Mouse (Mus musculus) neural tube, embryonic 14.5 days (tissue): Measurements from ENCODE around the gene Sf3b5. TPM values are rescaled to one million over a fixed set of nuclear protein-coding genes. Genes with fewer than 3 reads are reported as not detected.

Experiments
- ATAC-seq: fragments of 200-750 bp; cut with Nextera tagmentation; 2 replicates; pipeline ENCODE4 v1.8.0; 2017; ENCODE audit warnings: low read depth, mild to moderate bottlenecking, moderate TSS enrichment, moderate library complexity
- H3K27ac ChIP-seq: fragments of 300-500 bp; sonication (generic); 2 replicates; pipeline ENCODE4 v1.5.1; 2014; ENCODE audit warnings: low read depth, mild to moderate bottlenecking, control low read depth, low read length, moderate library complexity, mixed read lengths
- H3K27me3 ChIP-seq: fragments of 300-500 bp; sonication (generic); 2 replicates; pipeline ENCODE4 v1.6.1; 2014; ENCODE audit warnings: low read length; ENCODE audit not compliant: control insufficient read depth, insufficient read depth
- H3K36me3 ChIP-seq: fragments of 300-500 bp; sonication (generic); 2 replicates; pipeline ENCODE4 v1.6.1; 2014; ENCODE audit warnings: low read length, mixed read lengths; ENCODE audit not compliant: control insufficient read depth, insufficient read depth
- H3K4me1 ChIP-seq: fragments of 300-500 bp; sonication (generic); 2 replicates; pipeline ENCODE4 v1.6.1; 2014; ENCODE audit warnings: low read length; ENCODE audit not compliant: control insufficient read depth, insufficient read depth
- H3K4me2 ChIP-seq: fragments of 300-500 bp; sonication (generic); 2 replicates; pipeline ENCODE4 v1.6.1; 2014; ENCODE audit warnings: mild to moderate bottlenecking, low read depth, low read length, control low read depth
- H3K4me3 ChIP-seq: fragments of 300-500 bp; sonication (generic); 2 replicates; pipeline ENCODE4 v1.5.1; 2014; ENCODE audit warnings: low read depth, low read length, control low read depth, mixed read lengths
- H3K9ac ChIP-seq: fragments of 300-500 bp; sonication (generic); replicated peaks from 2 replicates; pipeline ENCODE4 v1.6.1; 2014; ENCODE audit warnings: low read depth, mild to moderate bottlenecking, control low read depth, low read length, mixed read lengths
- H3K9me3 ChIP-seq: fragments of 300-500 bp; sonication (generic); 2 replicates; pipeline ENCODE4 v1.6.1; 2016; ENCODE audit warnings: low read length; ENCODE audit not compliant: control insufficient read depth
- WGBS: fragments of 180-500 bp; shearing (Covaris S2); extraction: QIAGEN DNeasy Blood & Tissue Kit; methylation state at CpG from one replicate; pipeline ENCODE4 v1.1.7; 2014; 5-methylcytosine and 5-hydroxymethylcytosine counted together
- polyA plus RNA-seq: library from polyadenylated mRNA; unstranded; fragments of >200 nt; fragmentation: Nextera tagmentation; extraction: Ambion mirVana; gene quantifications from 2 replicates; pipeline ENCODE4 v1.2.1, GENCODE M21; 2014

Gene Sf3b5
- polyA plus RNA-seq, 1 experiment from 2014 or later = 28.0 TPM

DNA sequence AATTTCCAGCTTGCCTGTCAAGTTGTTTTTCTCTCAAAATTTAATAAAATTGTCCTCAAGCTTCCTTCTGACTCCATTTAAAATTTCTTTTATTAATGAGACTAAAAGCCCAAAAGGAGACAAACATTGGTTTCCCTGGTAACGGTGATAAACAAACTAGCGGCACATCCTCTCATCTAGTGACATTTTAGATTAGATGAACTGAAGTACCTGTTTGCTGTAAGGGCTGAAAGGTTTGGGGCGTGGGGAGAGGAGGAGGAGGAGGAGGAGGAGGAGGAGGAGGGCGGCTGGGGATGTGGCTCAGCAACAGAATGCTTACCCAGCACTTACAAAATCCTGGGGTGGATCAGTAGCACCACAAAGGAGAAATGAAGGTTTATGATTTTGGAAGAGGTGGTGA, 42.7 kb downstream of the Sf3b5 start:
- H3K27me3 ChIP-seq = no peaks in the 10 kb centered on the region
- H3K4me2 ChIP-seq = no peak overlapping the region
- no peak overlapping the region for H3K27ac ChIP-seq
- WGBS = 57% methylated on average over 4 of the region's 4 CpGs
- H3K9me3 ChIP-seq = no peaks in the 10 kb centered on the region
- ATAC-seq = no peak
- H3K4me3 ChIP-seq = no peak overlapping the region
- H3K9ac ChIP-seq = no peak overlapping the region
- no peaks in the 10 kb centered on the region for H3K36me3 ChIP-seq
- H3K4me1 ChIP-seq = no peaks in the 10 kb centered on the region

DNA sequence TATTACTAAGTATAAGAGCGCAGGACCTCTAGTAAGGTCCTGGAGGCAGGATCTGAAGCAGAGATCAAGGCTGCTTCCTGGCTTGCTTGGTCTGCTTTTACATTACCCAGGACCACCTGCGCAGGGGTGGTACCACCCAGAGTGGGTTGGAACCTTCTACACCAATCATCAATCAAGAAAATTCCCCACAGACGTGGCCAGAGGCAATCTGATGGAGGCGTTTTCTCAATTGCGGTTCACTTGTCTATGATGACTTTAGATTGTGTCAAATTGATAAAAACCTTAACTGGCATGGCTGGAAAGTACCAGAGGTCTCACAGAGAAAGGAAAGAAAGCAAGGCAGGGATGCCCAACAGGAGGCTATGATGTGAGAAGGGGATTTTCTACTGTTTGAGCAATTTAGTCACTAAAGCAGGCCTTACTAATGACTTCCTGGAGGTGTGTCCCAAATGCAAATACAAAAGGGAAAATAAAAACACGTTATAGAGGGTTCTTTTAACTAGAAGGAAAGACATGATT, 51.8 kb downstream of the Sf3b5 start:
- Histone ChIP-seq H3K4me2 (no peak overlapping the region), H3K27ac (no peak overlapping the region), H3K9me3 (no peaks in the 10 kb centered on the region), H3K9ac (no peak overlapping the region), H3K27me3 (peaks cover 11% of the 10 kb centered on the region), H3K4me3 (no peak overlapping the region), H3K4me1 (no peaks in the 10 kb centered on the region), H3K36me3 (no peaks in the 10 kb centered on the region)
- 80% methylated on average over 6 of the region's 6 CpGs for WGBS
- no peak for ATAC-seq

Other genes starting within 250 kb of the Sf3b5 start
- gene Utrn, start 136.0 kb upstream of the Sf3b5 start, polyA plus RNA-seq = 16.0 and 28.3 TPM in 2 replicates
- 0.66 and 3.0 TPM in 2 replicates for gene Stx11, start 41.0 kb upstream of the Sf3b5 start, polyA plus RNA-seq
- 29.0 and 38.5 TPM in 2 replicates for gene Plagl1, start 55.2 kb downstream of the Sf3b5 start, polyA plus RNA-seq
- gene Zc2hc1b, start 172.7 kb downstream of the Sf3b5 start, polyA plus RNA-seq = not detected in 2 replicates
- gene Ltv1, start 187.8 kb downstream of the Sf3b5 start, polyA plus RNA-seq = 27.6 and 41.4 TPM in 2 replicates